Mouse (Mus musculus): ENCODE measurements around the gene Trim15. TPM values are rescaled to one million over a fixed set of nuclear protein-coding genes. Genes with fewer than 3 reads are reported as not detected.

The Trim15 gene
- polyA plus RNA-seq, 1 experiment from 2014 or later = 0.23 TPM

GRCm38 (mm10) chr17:36825525-36825924 lies 41.5 kb downstream of the Trim15 start:
- no peaks in the 10 kb centered on the region for H3K36me3 ChIP-seq
- H3K4me2 ChIP-seq = no peak overlapping the region
- H3K4me3 ChIP-seq = no peak overlapping the region
- H3K4me1 ChIP-seq = no peaks in the 10 kb centered on the region
- H3K27me3 ChIP-seq (replicated peaks) = 0 out of 2 replicates have a peak, but pooled peaks cover 4% of the 10 kb centered on the region
- no peak overlapping the region for H3K9ac ChIP-seq
- H3K9me3 ChIP-seq = no peaks in the 10 kb centered on the region
- 14% methylated on average over 4 of the region's 4 CpGs for WGBS
- ATAC-seq (ENCODE audit: extremely low read depth, insufficient number of reproducible peaks, low FRiP score, low TSS enrichment) = no peak
- H3K27ac ChIP-seq (replicated peaks) = no peak overlapping the region

GRCm38 (mm10) chr17:36824005-36824404 lies 43.0 kb downstream of the Trim15 start:
- H3K4me3 ChIP-seq = no peak overlapping the region
- no peak for ATAC-seq (ENCODE audit: extremely low read depth, insufficient number of reproducible peaks, low FRiP score, low TSS enrichment)
- H3K27me3 ChIP-seq (replicated peaks) = 0 out of 2 replicates have a peak, but pooled peaks cover 6% of the 10 kb centered on the region
- no peaks in the 10 kb centered on the region for H3K9me3 ChIP-seq
- H3K36me3 ChIP-seq = no peaks in the 10 kb centered on the region
- no peaks in the 10 kb centered on the region for H3K4me1 ChIP-seq
- H3K4me2 ChIP-seq = no peak overlapping the region
- H3K27ac ChIP-seq (replicated peaks) = no peak overlapping the region
- H3K9ac ChIP-seq = no peak overlapping the region

DNA sequence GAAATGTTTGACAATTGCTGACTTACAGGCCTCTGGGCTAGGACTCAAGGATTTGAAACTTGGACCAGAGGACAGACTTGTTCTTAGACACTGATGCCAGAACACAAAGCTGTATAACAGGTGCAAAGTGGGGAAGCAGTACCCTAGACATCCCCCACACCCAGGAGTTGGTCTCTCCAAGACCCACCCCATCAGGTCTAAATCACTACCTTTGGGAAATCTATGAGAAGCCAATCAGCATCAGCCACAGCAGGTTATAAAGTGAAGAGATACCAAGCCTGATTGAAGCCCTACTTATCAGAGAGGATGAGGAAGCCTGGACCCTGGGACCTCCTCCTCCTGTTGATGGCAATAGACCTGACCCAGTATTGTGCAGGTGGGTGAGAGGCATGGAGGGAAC lies 55.1 kb downstream of the Trim15 start, which contains the start of gene H2-M10.6:
TSS of gene H2-M10.6 (plus strand) at position 301 of the 400 bp plus-strand sequence.
- H3K4me1 ChIP-seq = no peaks in the 10 kb centered on the region
- no peaks in the 10 kb centered on the region for H3K9me3 ChIP-seq
- H3K4me3 ChIP-seq = no peak within 1 kb of the TSS
- H3K9ac ChIP-seq = no peak within 1 kb of the TSS
- H3K4me2 ChIP-seq = no peak within 1 kb of the TSS
- no peak for ATAC-seq (ENCODE audit: extremely low read depth, insufficient number of reproducible peaks, low FRiP score, low TSS enrichment)
- H3K36me3 ChIP-seq = no peaks in the 10 kb centered on the region
- H3K27ac ChIP-seq (replicated peaks) = no peak within 1 kb of the TSS
- H3K27me3 ChIP-seq (replicated peaks) = no peaks in the 10 kb centered on the region

Other genes starting within 250 kb of the Trim15 start
- gene H2-M9, start 224.5 kb downstream of the Trim15 start, polyA plus RNA-seq (2015; fragmentation: Nextera tagmentation; extraction: Ambion mirVana) = not detected in 2 replicates
- gene H2-M1, start 195.0 kb downstream of the Trim15 start, polyA plus RNA-seq (2015; fragmentation: Nextera tagmentation; extraction: Ambion mirVana) = not detected in 2 replicates
- gene H2-M10.5, start 94.3 kb downstream of the Trim15 start, polyA plus RNA-seq (2015; fragmentation: Nextera tagmentation; extraction: Ambion mirVana) = not detected in 2 replicates
- gene H2-M10.6, start 55.0 kb downstream of the Trim15 start, polyA plus RNA-seq (2015; fragmentation: Nextera tagmentation; extraction: Ambion mirVana) = not detected in 2 replicates
- 21.7 and 22.8 TPM in 2 replicates for gene Trim26, start 30.1 kb downstream of the Trim15 start, polyA plus RNA-seq (2015; fragmentation: Nextera tagmentation; extraction: Ambion mirVana)
- gene Trim10, start 2.4 kb upstream of the Trim15 start, polyA plus RNA-seq (2015; fragmentation: Nextera tagmentation; extraction: Ambion mirVana) = 13.3 and 16.0 TPM in 2 replicates
- not detected in 2 replicates for gene Trim40, start 22.9 kb upstream of the Trim15 start, polyA plus RNA-seq (2015; fragmentation: Nextera tagmentation; extraction: Ambion mirVana)
- not detected in 2 replicates for gene Trim31, start 30.9 kb upstream of the Trim15 start, polyA plus RNA-seq (2015; fragmentation: Nextera tagmentation; extraction: Ambion mirVana)
- gene Rnf39, start 75.7 kb upstream of the Trim15 start, polyA plus RNA-seq (2015; fragmentation: Nextera tagmentation; extraction: Ambion mirVana) = 0.17 and 0.28 TPM in 2 replicates
- 78.0 and 90.7 TPM in 2 replicates for gene Ppp1r11, start 84.5 kb upstream of the Trim15 start, polyA plus RNA-seq (2015; fragmentation: Nextera tagmentation; extraction: Ambion mirVana)
- 39.2 and 45.8 TPM in 2 replicates for gene Znrd1, start 91.3 kb upstream of the Trim15 start, polyA plus RNA-seq (2015; fragmentation: Nextera tagmentation; extraction: Ambion mirVana)
- gene Znrd1as, start 91.4 kb upstream of the Trim15 start, polyA plus RNA-seq (2015; fragmentation: Nextera tagmentation; extraction: Ambion mirVana) = 6.2 and 7.2 TPM in 2 replicates
- gene 2410137M14Rik, start 114.0 kb upstream of the Trim15 start, polyA plus RNA-seq (2015; fragmentation: Nextera tagmentation; extraction: Ambion mirVana) = not detected in 2 replicates
- gene H2-M5, start 122.3 kb upstream of the Trim15 start, polyA plus RNA-seq (2015; fragmentation: Nextera tagmentation; extraction: Ambion mirVana) = 0.24 and 0.36 TPM in 2 replicates
- gene Zfp57, start 134.0 kb upstream of the Trim15 start, polyA plus RNA-seq (2015; fragmentation: Nextera tagmentation; extraction: Ambion mirVana) = 42.5 and 45.5 TPM in 2 replicates
- not detected in 2 replicates for gene Mog, start 156.2 kb upstream of the Trim15 start, polyA plus RNA-seq (2015; fragmentation: Nextera tagmentation; extraction: Ambion mirVana)
- 4.5 and 6.9 TPM in 2 replicates for gene Gabbr1, start 178.8 kb upstream of the Trim15 start, polyA plus RNA-seq (2015; fragmentation: Nextera tagmentation; extraction: Ambion mirVana)
- not detected in 2 replicates for gene Olfr90, start 221.3 kb upstream of the Trim15 start, polyA plus RNA-seq (2015; fragmentation: Nextera tagmentation; extraction: Ambion mirVana)
- gene Olfr91, start 231.1 kb upstream of the Trim15 start, polyA plus RNA-seq (2015; fragmentation: Nextera tagmentation; extraction: Ambion mirVana) = not detected in 2 replicates